Mouse (Mus musculus) embryonic facial prominence, embryonic 15.5 days (tissue): Measurements from ENCODE around the gene Tktl1. TPM values are rescaled to one million over a fixed set of nuclear protein-coding genes. Genes with fewer than 3 reads are reported as not detected.
"Not testable (repeated sequence)": the region's sequence is repeated elsewhere in the genome, so short reads cannot be mapped to it uniquely, and the experiment has no call there.

Experiments
- ATAC-seq: fragments of 200-750 bp; cut with Nextera tagmentation; 2 replicates; pipeline ENCODE4 v1.8.0; 2017; ENCODE audit warnings: low read depth, moderate TSS enrichment; ENCODE audit not compliant: insufficient number of reproducible peaks, low FRiP score, low TSS enrichment
- H3K27ac ChIP-seq: fragments of 300-500 bp; sonication (generic); replicated peaks from 2 replicates; pipeline ENCODE4 v1.5.1; 2015; ENCODE audit warnings: mild to moderate bottlenecking, inconsistent platforms
- H3K27me3 ChIP-seq: fragments of 300-500 bp; sonication (generic); 2 replicates; pipeline ENCODE4 v1.6.1; 2015; ENCODE audit warnings: inconsistent platforms
- H3K36me3 ChIP-seq: fragments of 300-500 bp; sonication (generic); 2 replicates; pipeline ENCODE4 v1.6.1; 2015; ENCODE audit warnings: mild to moderate bottlenecking, inconsistent platforms
- H3K4me1 ChIP-seq: fragments of 300-500 bp; sonication (generic); 2 replicates; pipeline ENCODE4 v1.6.1; 2015; ENCODE audit warnings: inconsistent platforms
- H3K4me2 ChIP-seq: fragments of 300-500 bp; sonication (generic); replicated peaks from 2 replicates; pipeline ENCODE4 v1.6.1; 2015; ENCODE audit warnings: mild to moderate bottlenecking, inconsistent platforms
- H3K4me3 ChIP-seq: fragments of 300-500 bp; sonication (generic); replicated peaks from 2 replicates; pipeline ENCODE4 v1.5.1; 2015; ENCODE audit warnings: mild to moderate bottlenecking, inconsistent platforms
- H3K9ac ChIP-seq: fragments of 300-500 bp; sonication (generic); 2 replicates; pipeline ENCODE4 v1.6.1; 2015; ENCODE audit warnings: inconsistent platforms
- H3K9me3 ChIP-seq: fragments of 300-500 bp; sonication (generic); replicated peaks from 2 replicates; pipeline ENCODE4 v1.6.1; 2016; ENCODE audit warnings: inconsistent platforms
- WGBS: fragments of 180-500 bp; shearing (Covaris S2); methylation state at CpG from one replicate; pipeline ENCODE4 v1.1.7; 2015; 5-methylcytosine and 5-hydroxymethylcytosine counted together
- polyA plus RNA-seq: library from polyadenylated mRNA; unstranded; fragments of >200 nt; fragmentation: Nextera tagmentation; extraction: Ambion mirVana; gene quantifications from 2 replicates; pipeline ENCODE4 v1.2.1, GENCODE M21; 2015

The Tktl1 gene
- not detected in 2 replicates for polyA plus RNA-seq

DNA sequence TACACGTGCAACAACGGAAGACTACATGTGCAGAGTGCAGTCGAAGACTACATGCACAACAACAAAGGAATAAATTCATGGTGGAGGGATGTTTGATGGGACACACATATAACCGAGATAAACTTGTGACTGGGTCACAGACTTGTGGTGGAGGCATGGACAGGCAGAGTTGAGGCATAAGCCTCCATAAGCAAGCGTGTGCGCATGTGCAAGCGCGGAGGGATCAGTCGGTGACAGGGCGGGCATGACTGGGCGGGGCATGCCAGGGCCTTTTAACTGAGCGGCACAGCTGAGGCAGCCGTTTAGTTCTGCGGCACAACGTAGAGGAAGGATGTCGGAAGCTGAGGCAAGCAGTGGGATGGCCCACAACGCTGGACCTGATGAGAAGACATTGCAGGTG is at the start of gene Tktl1:
TSS of gene Tktl1 (plus strand) at position 301 of the 400 bp plus-strand sequence.
- ATAC-seq = no peak
- no peaks in the 10 kb centered on the region for H3K4me1 ChIP-seq
- H3K4me3 ChIP-seq = no peak within 1 kb of the TSS
- WGBS = 87% methylated on average over 17 of the region's 17 CpGs
- no peaks in the 10 kb centered on the region for H3K9me3 ChIP-seq
- H3K4me2 ChIP-seq = no peak within 1 kb of the TSS
- H3K9ac ChIP-seq = no peak within 1 kb of the TSS
- no peak within 1 kb of the TSS for H3K27ac ChIP-seq
- no peaks in the 10 kb centered on the region for H3K36me3 ChIP-seq
- no peaks in the 10 kb centered on the region for H3K27me3 ChIP-seq

DNA sequence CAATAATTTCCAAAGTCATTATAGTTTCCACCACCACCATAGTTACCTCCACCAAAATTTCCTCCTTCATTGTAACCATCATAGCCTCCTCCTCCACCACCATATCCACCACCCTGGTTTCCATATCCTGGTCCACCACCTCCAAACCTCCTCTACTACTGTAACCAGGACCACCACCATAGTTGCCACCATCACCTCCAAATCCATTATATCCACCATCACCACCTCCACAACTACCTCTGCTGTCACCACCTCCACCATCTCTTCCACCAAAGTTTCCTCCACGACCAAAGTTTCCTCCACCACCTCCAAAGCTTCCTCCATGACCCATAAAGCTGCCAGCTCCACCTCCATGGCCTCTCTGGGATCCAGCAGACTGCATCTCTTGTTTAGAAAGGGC is 41.8 kb upstream of the Tktl1 start, which contains the start of gene Mecp2:
TSS of gene Mecp2 (minus strand) at position 101 of the 400 bp plus-strand sequence.
- H3K4me3 ChIP-seq, H3K27ac ChIP-seq, ATAC-seq, H3K9ac ChIP-seq, H3K9me3 ChIP-seq, H3K4me2 ChIP-seq, H3K4me1 ChIP-seq, H3K36me3 ChIP-seq, H3K27me3 ChIP-seq: not testable (repeated sequence)
- WGBS = 36% methylated on average over 1 of the region's 1 CpGs

DNA sequence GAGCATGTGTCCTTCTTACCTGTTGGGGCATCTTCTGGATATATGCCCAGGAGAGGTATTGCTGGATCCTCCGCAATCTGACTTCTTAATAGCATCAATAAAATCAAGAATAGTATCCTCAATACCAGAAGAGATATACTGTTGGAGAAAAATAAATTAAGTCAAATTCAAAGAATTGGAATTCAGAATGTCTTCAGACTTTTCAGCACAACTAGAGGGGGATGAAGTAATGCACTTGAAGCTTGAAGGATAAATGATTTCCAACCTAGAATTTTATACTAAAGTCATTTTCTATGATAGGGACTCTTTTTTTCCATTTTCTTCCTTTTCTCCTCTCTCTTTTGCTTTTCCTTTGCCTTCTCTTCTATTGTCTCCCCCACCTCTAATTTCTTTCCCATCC is 9.3 kb upstream of the Tktl1 start, which contains the start of gene Tex28:
TSS of gene Tex28 (minus strand) at position 101 of the 400 bp plus-strand sequence.
- no peaks in the 10 kb centered on the region for H3K36me3 ChIP-seq
- H3K9me3 ChIP-seq = no peaks in the 10 kb centered on the region
- no peak within 1 kb of the TSS for H3K4me3 ChIP-seq
- H3K27ac ChIP-seq = no peak within 1 kb of the TSS
- H3K27me3 ChIP-seq = no peaks in the 10 kb centered on the region
- no peak within 1 kb of the TSS for H3K4me2 ChIP-seq
- ATAC-seq = no peak
- no peak within 1 kb of the TSS for H3K9ac ChIP-seq
- WGBS = 90% methylated on average over 1 of the region's 1 CpGs
- H3K4me1 ChIP-seq = no peaks in the 10 kb centered on the region

DNA sequence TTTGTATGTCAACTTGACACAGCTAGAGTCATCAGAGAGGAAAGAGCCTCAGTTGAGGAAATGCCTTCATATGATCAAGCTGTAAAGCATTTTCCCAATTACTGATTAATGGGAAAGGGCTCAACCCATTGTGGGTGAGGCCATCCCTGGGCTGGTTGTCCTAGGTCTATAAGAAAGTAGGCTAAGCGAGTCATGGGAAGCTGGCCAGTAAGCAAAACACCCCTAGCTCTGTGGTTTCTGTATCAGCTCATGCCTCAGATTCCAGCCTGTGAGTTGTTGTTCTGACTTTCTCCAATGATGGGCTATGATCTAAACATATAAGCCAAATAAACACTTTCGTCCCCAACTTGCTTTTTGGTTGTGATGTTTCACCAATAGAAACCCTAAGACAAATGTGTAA is 26.5 kb downstream of the Tktl1 start:
- no peak overlapping the region for H3K27ac ChIP-seq

DNA sequence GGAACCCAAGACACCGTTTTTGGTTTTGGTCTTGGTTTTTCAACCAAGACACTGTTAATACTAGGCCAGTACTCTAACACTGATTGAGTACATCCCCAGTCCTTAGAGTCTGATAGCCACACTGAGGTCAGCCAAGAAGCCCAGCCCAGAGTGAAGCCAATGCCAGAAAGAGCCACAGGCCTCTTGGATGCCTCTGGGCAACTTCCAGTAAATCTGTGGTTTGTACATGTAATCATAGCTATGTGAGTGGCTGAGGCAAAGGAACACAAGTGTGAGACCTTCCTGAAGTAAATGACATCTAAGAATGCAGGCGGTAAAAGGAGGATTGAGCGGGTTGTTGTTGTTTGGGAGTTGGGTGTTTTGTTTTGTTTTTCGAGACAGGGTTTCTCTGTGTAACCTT is 41.4 kb downstream of the Tktl1 start:
- no peak for ATAC-seq
- 81% methylated on average over 4 of the region's 4 CpGs for WGBS
- H3K4me1 ChIP-seq = no peaks in the 10 kb centered on the region
- no peak overlapping the region for H3K4me2 ChIP-seq
- no peaks in the 10 kb centered on the region for H3K27me3 ChIP-seq
- peaks cover 4% of the 10 kb centered on the region for H3K36me3 ChIP-seq
- H3K9me3 ChIP-seq = no peaks in the 10 kb centered on the region
- no peak overlapping the region for H3K9ac ChIP-seq
- no peak overlapping the region for H3K4me3 ChIP-seq
- no peak overlapping the region for H3K27ac ChIP-seq

More for the DNA sequence above, 26.5 kb downstream of the Tktl1 start:
- no peak for ATAC-seq
- Histone ChIP-seq H3K9ac (no peak overlapping the region), H3K27me3 (no peaks in the 10 kb centered on the region), H3K4me2 (no peak overlapping the region), H3K4me1 (no peaks in the 10 kb centered on the region), H3K4me3 (no peak overlapping the region), H3K9me3 (no peaks in the 10 kb centered on the region), H3K36me3 (no peaks in the 10 kb centered on the region)
- WGBS = 84% methylated on average over 2 of the region's 2 CpGs

DNA sequence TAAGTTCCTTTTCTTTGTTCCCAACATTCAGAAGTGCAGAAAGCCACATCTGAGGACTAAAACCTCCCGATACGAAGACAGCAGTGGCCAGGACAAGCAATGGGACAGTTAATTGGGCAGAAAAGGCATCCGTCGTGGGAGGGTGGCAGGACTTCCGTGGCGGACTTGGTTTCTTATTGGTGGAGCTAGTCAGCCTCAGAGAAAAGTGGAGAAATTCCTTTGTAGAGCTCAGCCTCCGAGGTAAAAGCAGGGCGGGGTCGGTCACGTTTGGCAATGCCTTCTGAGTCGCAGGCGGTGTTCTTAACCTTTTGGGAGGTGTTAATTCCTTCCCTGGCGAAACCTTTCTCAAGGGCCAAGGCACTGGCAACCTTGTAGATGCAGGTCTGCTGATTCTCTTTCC is 42.4 kb downstream of the Tktl1 start:
- H3K36me3 ChIP-seq = peaks cover 11% of the 10 kb centered on the region
- H3K9ac ChIP-seq = no peak overlapping the region
- H3K27ac ChIP-seq = no peak overlapping the region
- no peak overlapping the region for H3K4me2 ChIP-seq
- H3K9me3 ChIP-seq = no peaks in the 10 kb centered on the region
- WGBS = 52% methylated on average over 13 of the region's 13 CpGs
- H3K4me1 ChIP-seq = no peaks in the 10 kb centered on the region
- H3K27me3 ChIP-seq = no peaks in the 10 kb centered on the region
- no peak overlapping the region for H3K4me3 ChIP-seq
- ATAC-seq = no peak

DNA sequence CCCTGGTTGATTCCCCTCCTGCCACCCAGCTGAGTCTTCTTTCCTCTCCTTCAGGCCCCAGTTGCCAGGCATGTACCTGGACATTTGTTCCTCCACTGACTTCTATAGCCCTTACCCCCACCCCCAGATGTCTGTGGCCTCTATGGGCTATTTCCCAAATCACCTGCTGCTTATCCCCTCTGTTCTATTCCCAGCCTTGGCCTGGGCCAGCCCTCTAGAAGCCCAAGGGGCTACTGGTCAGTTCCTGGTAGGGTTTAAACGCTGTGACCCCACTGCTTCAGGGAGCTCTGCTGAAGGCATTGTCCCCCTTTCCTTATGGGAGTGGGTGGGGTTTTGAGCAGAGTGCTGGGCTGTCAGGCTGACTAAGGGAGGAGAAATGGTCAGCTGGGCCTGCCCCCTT is 43.0 kb downstream of the Tktl1 start:
- not testable (repeated sequence) for H3K27me3 ChIP-seq, H3K4me1 ChIP-seq, ATAC-seq, H3K9me3 ChIP-seq, H3K9ac ChIP-seq, H3K27ac ChIP-seq, H3K4me2 ChIP-seq, H3K4me3 ChIP-seq
- peaks cover 17% of the 10 kb centered on the region for H3K36me3 ChIP-seq
- whole genome bisulfite sequencing = 53% methylated on average over 1 of the region's 1 CpGs

DNA sequence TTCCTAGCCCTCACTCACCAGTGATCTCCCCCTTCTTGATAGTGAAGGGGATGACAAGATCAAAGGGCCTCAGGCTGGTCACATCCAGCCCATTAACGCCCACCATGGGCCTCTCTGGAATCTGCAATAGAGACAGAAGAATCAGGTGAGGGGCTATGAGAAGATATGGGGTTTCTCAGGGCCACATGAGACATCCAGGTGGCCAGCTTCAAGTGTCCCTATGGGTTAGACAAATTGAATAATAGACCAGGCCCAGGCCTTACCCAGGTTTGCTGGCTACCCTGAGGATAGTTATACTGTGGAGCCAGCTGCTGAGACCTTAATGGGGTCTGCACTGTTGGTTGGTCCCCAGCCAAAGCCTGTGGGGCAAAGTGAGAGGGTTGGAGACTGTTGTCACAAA is 53.0 kb downstream of the Tktl1 start:
- peaks cover 90% of the 10 kb centered on the region for H3K36me3 ChIP-seq

DNA sequence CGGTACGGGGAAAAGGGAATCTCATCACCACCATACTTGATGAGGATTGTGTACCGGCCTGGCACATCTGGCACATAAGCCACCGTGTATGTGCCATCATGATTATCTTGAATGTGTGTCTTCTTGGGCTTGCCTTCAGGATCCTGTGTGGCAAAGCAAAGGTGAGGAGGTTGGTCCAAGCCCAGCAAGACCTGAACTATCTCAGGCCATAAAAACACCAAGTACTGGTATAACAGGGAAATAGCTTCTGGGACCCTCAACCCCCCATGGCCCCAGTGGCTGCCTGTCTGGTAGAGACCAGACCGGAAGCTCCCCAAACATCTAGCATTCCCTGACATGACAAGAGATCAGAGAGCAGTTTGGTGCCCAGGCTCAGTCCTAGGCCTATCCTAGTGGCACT is 56.1 kb downstream of the Tktl1 start:
- ATAC-seq = no peak
- H3K9ac ChIP-seq = no peak overlapping the region
- H3K4me3 ChIP-seq = no peak overlapping the region
- no peak overlapping the region for H3K4me2 ChIP-seq
- no peak overlapping the region for H3K27ac ChIP-seq
- no peaks in the 10 kb centered on the region for H3K9me3 ChIP-seq
- no peaks in the 10 kb centered on the region for H3K4me1 ChIP-seq
- peaks cover 85% of the 10 kb centered on the region for H3K36me3 ChIP-seq
- no peaks in the 10 kb centered on the region for H3K27me3 ChIP-seq
- WGBS = 88% methylated on average over 5 of the region's 5 CpGs

More for the DNA sequence above, 53.0 kb downstream of the Tktl1 start:
- Histone ChIP-seq H3K9ac (no peak overlapping the region), H3K9me3 (no peaks in the 10 kb centered on the region), H3K4me3 (no peak overlapping the region), H3K27ac (no peak overlapping the region), H3K4me2 (no peak overlapping the region), H3K27me3 (no peaks in the 10 kb centered on the region), H3K4me1 (no peaks in the 10 kb centered on the region)
- 77% methylated on average over 1 of the region's 1 CpGs for WGBS
- no peak for ATAC-seq

DNA sequence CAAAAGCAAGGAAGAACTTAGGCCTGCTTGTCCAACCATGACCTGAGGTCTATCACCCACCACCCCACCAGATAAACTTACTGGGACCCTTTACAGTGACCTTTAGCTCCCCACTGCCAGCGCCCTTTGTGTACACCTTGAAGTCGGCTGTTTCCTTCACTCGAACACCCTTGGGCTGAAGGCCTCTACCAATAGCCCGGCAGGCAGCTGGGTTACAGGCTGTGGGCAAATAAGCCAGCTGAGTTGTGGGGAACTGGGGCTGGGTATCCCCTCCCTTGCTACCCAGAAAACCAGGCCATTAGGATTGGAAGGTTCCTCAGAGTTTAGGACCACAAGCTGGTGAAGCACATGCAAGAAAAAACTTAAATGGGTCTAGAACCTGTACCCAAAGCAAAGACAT is 63.3 kb downstream of the Tktl1 start:
- 87% methylated on average over 4 of the region's 4 CpGs for WGBS
- ATAC-seq = no peak
- Histone ChIP-seq H3K27ac (no peak overlapping the region), H3K36me3 (peaks cover 71% of the 10 kb centered on the region), H3K4me3 (no peak overlapping the region), H3K4me1 (peaks cover 4% of the 10 kb centered on the region; the same call in 1 of the 2 replicates), H3K27me3 (no peaks in the 10 kb centered on the region), H3K4me2 (no peak overlapping the region), H3K9me3 (no peaks in the 10 kb centered on the region), H3K9ac (no peak overlapping the region)

DNA sequence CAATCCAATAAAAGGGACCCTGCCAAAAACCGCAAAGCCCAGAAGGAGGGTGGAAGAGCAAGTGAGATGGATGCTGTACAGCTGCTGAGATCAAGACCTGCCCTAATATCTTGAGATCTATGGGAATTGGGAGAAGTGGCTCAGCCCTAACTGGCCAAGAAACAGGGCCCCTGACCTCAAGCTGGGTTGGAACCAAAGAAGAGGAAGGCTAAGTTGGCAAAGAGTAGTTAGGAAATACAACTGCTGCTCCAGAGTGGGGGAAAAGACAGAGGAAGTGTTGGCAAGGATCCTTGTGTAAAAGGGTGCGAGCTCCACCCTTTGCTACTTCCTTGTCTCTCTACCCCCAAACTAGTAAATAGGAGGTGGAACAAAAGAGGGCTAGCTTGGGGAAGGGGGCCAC is 66.3 kb downstream of the Tktl1 start:
- 79% methylated on average over 2 of the region's 2 CpGs for WGBS
- peaks cover 47% of the 10 kb centered on the region for H3K36me3 ChIP-seq
- H3K9ac ChIP-seq = no peak overlapping the region

DNA sequence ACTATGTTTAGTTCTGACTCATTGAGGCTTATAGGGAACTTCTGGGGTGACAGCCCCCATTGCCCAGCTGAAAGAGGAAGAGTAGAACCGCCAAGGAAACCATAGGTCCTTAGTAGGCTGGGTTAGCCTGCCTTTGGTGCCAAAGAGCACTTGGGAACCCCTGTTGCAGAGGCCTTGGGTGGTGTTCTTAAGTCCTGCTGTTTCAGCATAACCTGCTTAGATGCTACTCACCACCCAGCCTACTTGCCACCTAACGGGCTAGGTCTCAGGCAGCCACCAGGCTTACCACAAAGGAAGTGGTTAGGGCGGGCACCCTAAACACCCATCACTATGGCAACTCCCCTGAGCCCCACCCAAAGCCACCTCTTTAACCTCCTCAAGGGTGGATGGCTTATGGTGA is 66.7 kb downstream of the Tktl1 start:
- Histone ChIP-seq H3K27ac (no peak overlapping the region; the same call in 1 of the 2 replicates), H3K4me3 (peak overlapping the region; percentile 54), H3K4me2 (peak overlapping the region; percentile 51), H3K9ac (peak overlapping the region; percentile 6; the same call in 1 of the 2 replicates), H3K36me3 (peaks cover 43% of the 10 kb centered on the region), H3K4me1 (peaks cover 4% of the 10 kb centered on the region; the same call in 1 of the 2 replicates), H3K27me3 (no peaks in the 10 kb centered on the region), H3K9me3 (no peaks in the 10 kb centered on the region)
- WGBS = 44% methylated on average over 3 of the region's 3 CpGs
- no peak for ATAC-seq

More for the DNA sequence above, 66.3 kb downstream of the Tktl1 start:
- Histone ChIP-seq H3K27ac (no peak overlapping the region; the same call in 1 of the 2 replicates), H3K27me3 (no peaks in the 10 kb centered on the region), H3K4me1 (peaks cover 4% of the 10 kb centered on the region; the same call in 1 of the 2 replicates), H3K4me2 (peak overlapping the region; percentile 51), H3K9me3 (no peaks in the 10 kb centered on the region), H3K4me3 (peak overlapping the region; percentile 54)
- no peak for ATAC-seq
